Mouse (Mus musculus) G1E-ER4 (cell line): ENCODE data around the gene Wnk1. TPM values are rescaled to one million over a fixed set of nuclear protein-coding genes. Genes with fewer than 3 reads are reported as not detected.

Source experiments
- GATA1 ChIP-seq: IDR thresholded peaks from one replicate; pipeline ENCODE4 v1.8.0; 2012; ENCODE audit warnings: low read length, inconsistent platforms
- polyA plus RNA-seq: library from polyadenylated mRNA; stranded (reverse); fragments of >175 nt; gene quantifications from 2 replicates; pipeline ENCODE4 v1.2.3, GENCODE M21; 2012

The Wnk1 gene
- 48.3 and 55.6 TPM in 2 replicates for polyA plus RNA-seq

DNA sequence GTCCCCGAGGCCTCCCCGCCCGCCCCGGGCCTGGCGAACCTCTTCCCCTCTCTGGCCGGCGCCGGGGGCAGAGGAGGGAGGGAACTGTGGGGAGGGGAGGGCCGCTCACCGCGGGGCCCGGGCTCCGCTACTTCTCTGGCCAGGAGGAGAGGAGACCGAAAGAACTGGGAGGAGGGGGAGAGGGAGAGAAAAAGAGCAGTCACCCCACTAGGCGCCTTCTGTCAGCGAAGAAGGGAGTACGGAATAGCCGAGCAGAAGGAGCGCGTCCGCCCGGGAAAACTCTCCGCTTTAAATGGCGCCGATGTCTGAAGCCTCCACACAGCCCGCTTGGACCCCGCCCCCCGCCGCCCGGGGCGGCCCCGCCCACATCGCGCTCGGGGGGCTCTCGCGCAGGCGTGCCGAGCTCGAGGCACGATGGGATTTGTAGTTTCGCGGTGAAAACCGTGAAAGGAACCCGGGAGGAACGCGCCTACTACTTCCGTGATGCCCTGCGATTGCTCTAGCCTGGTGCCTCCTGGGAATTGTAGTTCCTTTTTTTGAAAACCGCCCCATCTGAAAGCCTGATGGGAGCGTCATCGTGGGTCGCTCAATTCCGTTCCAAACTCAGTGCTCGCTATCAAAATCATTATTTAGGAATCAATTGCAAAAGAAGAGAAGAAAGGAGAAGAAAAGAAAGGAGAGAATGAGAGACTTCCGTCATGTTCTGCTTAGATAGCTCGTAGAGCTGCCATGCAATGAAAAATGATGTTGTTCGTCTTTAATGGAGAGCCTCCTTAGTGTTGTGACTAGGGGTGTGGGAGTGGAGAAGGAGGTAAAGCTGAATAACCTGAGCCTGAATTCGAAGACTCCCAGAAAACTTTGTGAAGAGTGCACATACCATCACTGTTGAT lies at the start of gene Wnk1:
Wnk1 (minus strand) TSS at position 307 of the 890 bp plus-strand sequence.
- TF ChIP-seq GATA1: no peak

DNA sequence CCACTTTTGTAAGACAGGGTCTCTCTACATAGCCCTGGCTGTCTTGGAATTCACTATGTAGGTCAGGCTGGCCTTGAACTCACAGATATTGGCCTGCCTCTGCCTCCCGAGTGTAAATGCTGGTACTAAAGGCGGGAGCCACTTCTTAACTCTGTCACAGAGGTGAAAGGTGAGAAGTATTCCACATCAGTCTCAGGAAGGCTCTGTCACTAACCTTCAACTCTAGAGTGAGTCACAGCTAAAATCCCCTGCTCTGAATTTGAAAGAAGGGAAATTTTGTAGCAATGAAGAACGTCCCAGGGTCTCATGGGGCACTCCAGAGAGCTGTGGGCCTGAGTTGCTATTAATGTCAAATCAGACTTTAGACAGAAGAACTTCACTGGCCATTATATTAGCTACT lies 47.4 kb upstream of the Wnk1 start:
- no peak for TF ChIP-seq GATA1

DNA sequence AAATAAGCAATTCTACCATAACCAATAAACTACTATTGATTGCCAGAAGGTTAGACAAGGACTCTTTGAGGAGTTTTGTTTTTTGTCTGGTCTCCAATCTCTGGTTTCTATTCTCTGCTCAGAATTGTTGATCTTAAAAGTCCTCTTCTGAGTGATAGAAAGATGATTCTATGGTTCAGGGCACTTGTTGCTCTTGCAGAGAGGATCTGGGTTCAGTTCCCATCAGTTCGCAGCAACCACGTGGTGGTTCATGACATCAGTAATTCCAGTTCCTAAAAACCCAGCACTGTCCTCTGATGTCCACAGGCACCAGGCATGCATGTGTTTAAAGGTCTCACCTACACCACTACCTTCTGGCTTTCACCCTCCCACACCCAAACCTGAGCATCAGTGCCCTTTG lies 46.5 kb upstream of the Wnk1 start:
- TF ChIP-seq GATA1: no peak

DNA sequence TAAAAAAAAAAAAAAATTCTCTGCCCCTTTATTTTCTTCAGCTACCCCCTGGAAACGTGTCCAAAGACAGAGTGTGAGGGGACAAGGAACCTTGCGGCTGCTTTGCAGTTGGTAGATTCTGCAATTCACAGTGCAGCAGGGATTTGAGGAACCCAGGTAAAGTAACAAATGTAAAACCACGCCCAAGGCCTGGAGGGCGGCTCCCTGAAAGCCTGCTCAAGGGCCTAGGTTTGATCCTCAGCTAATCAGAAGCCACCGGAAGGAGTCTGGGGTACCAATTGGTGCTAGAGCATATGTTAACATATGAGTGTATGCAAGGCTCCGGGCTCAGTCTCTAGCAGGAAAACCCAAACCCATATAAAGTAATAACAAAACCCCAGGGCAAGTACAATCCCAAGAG lies 45.0 kb upstream of the Wnk1 start:
- no peak for TF ChIP-seq GATA1

DNA sequence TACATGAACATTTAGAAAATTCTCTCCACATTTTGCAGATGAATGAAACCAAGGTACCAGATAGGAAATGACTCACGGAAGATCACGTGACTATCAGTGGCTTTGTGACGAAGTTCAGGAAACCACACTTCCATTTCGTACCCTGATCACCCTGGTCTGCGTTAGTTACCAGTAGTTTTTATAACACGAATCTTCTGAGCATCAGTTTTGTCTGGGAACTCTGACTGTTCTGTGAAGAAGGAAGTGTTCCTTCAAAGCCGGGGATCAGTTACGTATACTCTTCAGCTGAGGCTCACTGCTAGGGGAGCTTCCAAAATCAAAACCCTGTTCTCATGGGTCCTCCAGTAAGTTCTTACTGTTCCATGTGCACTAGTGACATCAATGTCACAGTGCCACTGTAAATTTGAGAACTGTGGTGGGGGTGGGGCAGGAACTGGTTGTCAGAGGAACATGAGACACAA lies 44.5 kb upstream of the Wnk1 start:
- TF ChIP-seq GATA1: no peak

DNA sequence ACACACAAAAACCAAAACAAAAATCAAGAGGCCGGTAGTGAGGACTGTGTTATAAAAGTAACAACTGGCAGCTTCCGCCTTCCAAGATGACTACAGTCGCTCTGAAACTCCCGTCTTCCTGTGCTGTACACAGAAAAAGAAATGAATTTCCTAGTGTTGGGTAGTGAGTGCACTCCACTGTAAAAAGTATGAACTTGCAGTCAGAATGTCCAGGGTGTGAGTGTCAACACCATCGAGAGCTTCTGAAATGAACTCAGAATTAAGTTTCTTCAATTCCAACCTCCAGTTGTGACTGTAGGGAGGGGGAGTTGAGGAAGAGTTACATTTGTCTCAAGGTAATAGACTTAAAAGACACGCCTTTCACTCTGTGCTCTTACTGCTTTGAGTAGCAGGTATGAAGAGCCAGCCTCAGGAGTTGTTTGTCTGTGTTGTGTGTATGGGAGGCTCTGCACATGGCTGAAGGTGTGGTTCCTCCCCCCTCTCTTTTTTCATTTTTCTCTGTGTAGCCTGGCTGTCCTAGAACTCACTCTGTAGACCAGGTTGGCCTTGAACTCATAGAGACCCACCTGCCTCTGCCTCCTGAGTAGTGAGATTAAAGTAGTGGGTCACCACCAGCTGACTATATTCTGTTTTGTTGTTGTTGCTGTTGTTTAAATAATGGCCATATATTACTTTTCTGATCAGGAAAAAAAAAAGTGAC lies 43.9 kb upstream of the Wnk1 start:
- no peak for TF ChIP-seq GATA1

DNA sequence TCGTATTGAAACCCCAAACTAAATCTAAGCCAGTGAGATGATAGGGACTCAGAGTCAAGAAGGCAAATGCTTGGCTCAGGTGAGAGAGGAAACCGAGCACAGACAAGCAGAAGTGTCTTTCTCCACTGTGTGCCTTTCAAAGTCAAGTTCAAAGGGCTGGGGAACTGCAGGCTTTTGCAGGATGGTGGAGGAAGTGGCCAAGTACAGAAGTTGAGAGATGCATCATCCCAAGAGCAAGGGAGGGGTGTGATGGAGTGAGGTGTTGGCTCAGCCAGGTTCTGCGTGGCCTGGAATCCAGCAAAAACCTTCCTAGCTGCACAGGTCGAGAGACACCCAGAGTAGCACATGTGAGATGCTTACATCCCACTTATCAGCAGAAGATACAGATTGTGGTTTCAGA lies 43.0 kb upstream of the Wnk1 start:
- no peak for TF ChIP-seq GATA1

DNA sequence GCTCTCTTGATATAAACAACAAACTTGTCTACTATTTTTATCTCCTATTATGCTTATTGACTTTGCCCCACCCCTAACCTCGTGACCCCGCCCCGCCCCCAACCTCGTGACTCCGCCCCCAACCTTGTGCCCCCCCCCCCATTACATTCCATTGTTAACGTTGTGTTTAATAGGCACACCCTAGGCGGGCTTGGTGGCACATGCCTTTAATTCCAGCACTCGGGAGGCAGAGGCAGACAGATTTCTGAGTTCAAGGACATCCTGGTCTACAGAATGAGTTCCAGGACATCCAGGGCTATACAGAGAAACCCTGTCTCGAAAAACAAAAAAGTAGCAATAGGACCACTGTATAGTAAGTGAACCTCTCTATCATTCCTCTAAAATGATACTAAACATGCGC lies 41.1 kb upstream of the Wnk1 start:
- TF ChIP-seq GATA1: no peak

DNA sequence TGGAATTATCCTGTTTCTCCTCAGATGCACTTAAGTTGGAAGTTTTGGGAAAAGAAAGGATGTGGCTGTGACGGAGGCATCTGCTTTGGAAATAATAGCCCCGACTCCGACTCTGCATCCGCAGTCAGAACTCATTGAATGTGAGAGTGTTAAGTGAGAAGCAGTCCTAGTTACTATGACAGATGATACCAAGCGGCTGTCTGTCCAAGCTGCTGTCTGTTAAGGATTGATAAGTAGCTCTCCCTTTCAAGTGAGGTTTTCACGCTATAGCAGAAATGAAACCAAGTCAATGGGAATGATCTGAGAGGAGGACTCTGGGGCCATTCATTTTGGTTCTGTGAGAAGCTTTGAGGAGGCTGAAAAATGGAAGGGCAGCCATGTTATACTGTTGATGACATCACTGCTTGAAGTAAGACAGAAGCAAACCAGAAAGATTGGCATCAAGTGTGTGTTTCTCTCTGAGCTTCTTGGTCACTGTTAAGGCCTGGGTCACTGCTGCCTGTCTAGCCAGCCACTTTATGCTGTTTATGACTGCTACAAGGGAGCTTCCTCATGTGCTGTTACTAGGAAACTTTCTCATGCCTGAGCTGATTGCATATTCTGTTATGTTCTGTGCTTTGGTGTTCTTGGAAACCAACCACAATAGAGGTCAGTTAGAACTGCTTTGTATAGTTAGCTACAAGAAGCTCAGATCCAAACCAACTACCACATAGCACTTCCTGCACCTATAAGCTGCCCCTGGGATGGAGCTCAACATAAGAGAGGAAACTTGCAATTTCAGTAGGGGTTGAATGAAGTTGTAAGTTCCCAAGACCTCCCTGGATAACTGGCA lies 38.4 kb upstream of the Wnk1 start:
- no peak for TF ChIP-seq GATA1

DNA sequence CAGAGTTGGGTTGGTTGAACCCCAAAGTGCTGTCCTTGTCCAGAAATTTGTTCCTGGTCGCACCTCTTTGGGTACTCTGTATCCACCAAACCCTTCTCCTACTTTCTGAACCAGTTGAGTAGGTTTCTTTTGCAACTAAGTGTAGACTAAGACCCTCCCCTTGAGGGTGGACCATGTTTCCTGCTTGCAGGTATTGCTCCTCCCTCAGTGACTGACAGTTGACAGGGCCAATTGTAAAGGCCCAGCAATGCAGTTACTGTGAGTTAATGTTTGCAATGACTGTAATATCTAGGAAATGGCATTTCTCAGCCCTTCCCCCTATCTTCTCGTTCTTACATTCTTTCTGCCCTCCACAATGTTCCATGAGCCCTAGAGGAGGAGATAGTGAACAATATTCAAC lies 34.2 kb upstream of the Wnk1 start:
- no peak for TF ChIP-seq GATA1

DNA sequence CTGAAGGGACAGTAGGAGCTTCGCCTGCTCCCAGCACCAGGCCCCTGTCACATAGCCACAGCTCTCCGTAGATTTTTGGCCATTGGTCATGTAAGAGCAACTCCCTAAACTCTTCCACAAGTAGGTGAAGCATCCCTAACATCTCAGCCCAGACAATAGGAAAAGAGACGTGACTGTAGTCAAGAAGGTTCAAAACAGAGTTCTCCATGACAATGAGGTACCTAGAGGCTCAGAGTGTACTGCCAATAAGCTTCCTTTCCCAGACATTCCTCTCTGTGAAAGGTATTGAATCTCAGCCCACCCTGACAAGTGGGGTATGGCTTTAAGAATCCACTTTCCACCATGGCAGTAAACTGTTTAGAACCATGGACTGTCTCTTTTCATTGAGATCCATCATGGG lies 31.1 kb upstream of the Wnk1 start:
- TF ChIP-seq GATA1: no peak

DNA sequence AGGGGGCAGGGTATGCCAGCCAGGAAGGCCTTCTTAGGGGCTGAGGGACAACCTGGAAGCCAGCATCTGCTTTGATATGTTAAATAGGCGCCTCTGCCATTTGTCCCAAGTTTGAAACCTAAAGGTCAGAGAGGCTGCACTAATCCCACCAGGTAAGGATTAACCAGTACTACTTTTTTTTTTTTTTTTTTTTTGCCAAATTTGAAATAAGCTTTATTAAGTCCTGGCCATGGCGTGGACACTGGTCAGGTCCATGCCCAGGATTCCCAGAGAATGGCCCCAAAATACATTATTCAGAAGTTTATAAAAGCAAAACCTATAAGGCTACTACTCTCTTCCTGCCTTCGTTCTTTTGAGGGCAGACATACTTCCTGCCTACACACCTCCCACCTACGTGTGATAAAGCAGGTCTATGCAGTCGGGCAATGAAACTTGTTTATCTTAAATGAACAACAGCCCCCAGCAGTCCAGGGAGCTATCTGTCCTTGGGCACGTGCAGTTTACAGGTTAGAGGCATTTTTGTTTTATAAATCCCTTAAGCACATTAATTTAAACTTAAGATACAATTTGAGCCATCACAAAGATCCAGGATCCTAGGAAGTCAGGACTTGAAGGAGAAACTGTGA lies 27.2 kb upstream of the Wnk1 start:
- no peak for TF ChIP-seq GATA1

DNA sequence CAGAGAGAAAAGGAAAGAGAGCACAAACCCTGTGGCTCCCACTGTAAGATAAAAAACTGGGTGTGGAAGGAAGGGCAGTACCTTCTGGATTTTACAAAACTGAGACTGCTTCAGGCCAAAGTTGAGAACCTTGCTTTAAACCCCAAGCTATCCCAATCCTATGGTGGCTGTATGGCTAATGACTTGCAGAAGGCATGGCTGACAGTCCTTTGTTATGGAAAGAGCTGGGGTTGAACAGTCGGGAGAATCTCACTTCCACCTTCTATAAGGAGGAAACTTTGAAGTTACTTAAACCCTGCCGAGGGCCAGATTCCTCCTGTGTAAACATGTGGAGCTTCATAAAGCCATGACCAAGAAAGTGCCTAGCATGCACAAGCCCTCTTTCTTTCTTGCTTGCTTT lies 26.2 kb upstream of the Wnk1 start:
- TF ChIP-seq GATA1: no peak

DNA sequence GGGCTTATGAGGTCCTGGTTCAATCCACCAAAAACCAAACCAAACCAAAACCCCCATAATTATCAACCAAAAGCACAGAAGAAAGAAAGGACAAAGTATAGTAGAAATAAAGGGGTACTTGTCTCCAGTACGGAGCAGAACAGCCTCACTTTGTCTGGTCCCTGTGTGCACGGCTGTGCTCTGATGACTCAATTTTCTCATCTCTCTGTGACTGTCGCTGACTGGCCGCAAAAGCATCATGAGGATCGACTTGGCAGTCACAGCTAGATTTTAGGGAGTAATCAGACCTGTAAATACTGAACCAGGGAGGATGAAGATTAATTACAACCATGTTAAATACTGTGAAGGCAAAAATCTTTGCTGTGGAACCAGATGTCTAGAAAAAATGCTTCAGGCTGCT lies 24.5 kb upstream of the Wnk1 start:
- no peak for TF ChIP-seq GATA1
